8 mouse cellular contexts compared by ENCODE assay signal in the genomic region with DNA sequence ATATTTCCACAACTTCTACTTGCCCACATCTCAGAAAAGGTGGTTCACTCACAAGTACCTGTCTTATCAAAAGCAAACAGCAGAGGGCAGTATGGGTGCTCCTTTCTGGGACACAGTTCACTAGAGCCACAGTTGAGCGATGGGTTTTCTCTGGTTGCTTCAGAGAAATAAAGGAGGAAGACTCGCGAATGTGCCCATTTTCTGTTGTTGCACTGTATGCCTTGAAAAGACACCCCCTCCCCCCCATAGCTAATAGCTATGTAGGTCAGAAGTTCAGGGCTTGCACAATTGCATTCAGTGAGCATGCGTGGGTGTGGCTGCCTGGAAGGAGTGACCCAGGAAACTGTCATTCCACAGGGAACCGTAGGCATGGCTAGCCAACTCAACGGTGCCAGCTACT. TPM values are rescaled to one million over a fixed set of nuclear protein-coding genes. Genes with fewer than 3 reads are reported as not detected.
DNase-seq lines count a peak whose midpoint lies in the region; ATAC-seq and TF ChIP-seq lines count a peak whose summit lies in the region.

No protein-coding gene starts in this region.

- no peak overlapping the region for H3K4me3 ChIP-seq in ES-Bruce4 (ENCODE audit: low read depth, low read length)
- no peak overlapping the region for H3K4me3 ChIP-seq in forebrain, embryonic 14.5 days (ENCODE audit: low read depth, low read length)
- no peak overlapping the region for H3K4me3 ChIP-seq in liver, postnatal 0 days (ENCODE audit: low read depth, low read length)
- H3K4me3 ChIP-seq in neural tube, embryonic 14.5 days (ENCODE audit: low read depth, low read length), result no peak overlapping the region

- ATAC-seq in forebrain, embryonic 14.5 days, result peak; percentile 77
- ATAC-seq in liver, postnatal 0 days, result peak; percentile 95
- ATAC-seq in neural tube, embryonic 14.5 days (ENCODE audit: low read depth), result peak; percentile 79

- H3K4me1 ChIP-seq in ES-Bruce4 (ENCODE audit: control insufficient read depth, insufficient read depth, low read length), result no peaks in the 10 kb centered on the region
- H3K4me1 ChIP-seq in forebrain, embryonic 14.5 days (ENCODE audit: control insufficient read depth, insufficient read depth, low read length), result 0 out of 2 replicates have a peak, but pooled peaks cover 4% of the 10 kb centered on the region
- H3K4me1 ChIP-seq in liver, postnatal 0 days (ENCODE audit: insufficient read depth), result peaks cover 15% of the 10 kb centered on the region
- no peaks in the 10 kb centered on the region for H3K4me1 ChIP-seq in neural tube, embryonic 14.5 days (ENCODE audit: control insufficient read depth, insufficient read depth, low read length)

- no peaks in the 10 kb centered on the region for H3K27me3 ChIP-seq in ES-Bruce4 (ENCODE audit: control insufficient read depth, insufficient read depth, low read length, poor library complexity, severe bottlenecking)
- H3K27me3 ChIP-seq in forebrain, embryonic 14.5 days (replicated peaks; ENCODE audit: control insufficient read depth, insufficient read depth, low read length), result no peaks in the 10 kb centered on the region
- no peaks in the 10 kb centered on the region for H3K27me3 ChIP-seq in liver, postnatal 0 days (ENCODE audit: insufficient read depth, low read length)
- H3K27me3 ChIP-seq in neural tube, embryonic 14.5 days (ENCODE audit: control insufficient read depth, insufficient read depth, low read length), result no peaks in the 10 kb centered on the region

- TF ChIP-seq CTCF in ES-Bruce4 (IDR thresholded peaks at IDR 0.05; ENCODE audit: low read depth, low read length), result peak; percentile 15
- peak; percentile 90 for TF ChIP-seq CTCF in liver, postnatal 0 days (IDR thresholded peaks at IDR 0.05; ENCODE audit: low read depth)

- H3K4me2 ChIP-seq in forebrain, embryonic 14.5 days (ENCODE audit: low read length), result no peak overlapping the region
- peak overlapping the region; percentile 42 for H3K4me2 ChIP-seq in liver, postnatal 0 days (ENCODE audit: low read depth, low read length)
- H3K4me2 ChIP-seq in neural tube, embryonic 14.5 days (ENCODE audit: low read depth, low read length), result peak overlapping the region; percentile 14; the same call in 1 of the 2 replicates

- TF ChIP-seq POLR2A in ES-Bruce4 (IDR thresholded peaks at IDR 0.05; ENCODE audit: insufficient read depth, low read length), result no peak

- 30% methylated on average over 6 of the region's 6 CpGs for WGBS in forebrain, embryonic 14.5 days
- 3% methylated on average over 6 of the region's 6 CpGs for WGBS in large intestine, adult 2 months
- WGBS in liver, postnatal 0 days (ENCODE audit: insufficient replicate concordance), result 10% methylated on average over 6 of the region's 6 CpGs
- WGBS in neural tube, embryonic 14.5 days, result 14% methylated on average over 6 of the region's 6 CpGs

- TF ChIP-seq EP300 in ES-Bruce4 (IDR thresholded peaks at IDR 0.05; ENCODE audit: insufficient read depth, low read depth, low read length), result no peak
- TF ChIP-seq EP300 in liver, postnatal 0 days (IDR thresholded peaks at IDR 0.05; ENCODE audit: low read depth), result peak; percentile 54; the same call in 1 of the 2 replicates

- no peak overlapping the region for H3K9ac ChIP-seq in ES-Bruce4 (ENCODE audit: low read depth, poor library complexity, severe bottlenecking)
- H3K9ac ChIP-seq in forebrain, embryonic 14.5 days (ENCODE audit: low read length), result no peak overlapping the region
- no peak overlapping the region for H3K9ac ChIP-seq in liver, postnatal 0 days (replicated peaks)
- no peak overlapping the region for H3K9ac ChIP-seq in neural tube, embryonic 14.5 days (replicated peaks; ENCODE audit: low read depth, low read length)

- no peaks in the 10 kb centered on the region for H3K36me3 ChIP-seq in ES-Bruce4 (ENCODE audit: control insufficient read depth, insufficient read depth, low read length, poor library complexity, severe bottlenecking)
- H3K36me3 ChIP-seq in forebrain, embryonic 14.5 days (ENCODE audit: control insufficient read depth, insufficient read depth, low read length), result no peaks in the 10 kb centered on the region
- no peaks in the 10 kb centered on the region for H3K36me3 ChIP-seq in liver, postnatal 0 days (replicated peaks; ENCODE audit: insufficient read depth, low read length)
- H3K36me3 ChIP-seq in neural tube, embryonic 14.5 days (ENCODE audit: control insufficient read depth, insufficient read depth, low read length), result no peaks in the 10 kb centered on the region

- peak; percentile 66 for DNase-seq in cerebellum, adult 11 months
- peak; percentile 91 for DNase-seq in forebrain, embryonic 14.5 days (ENCODE audit: low spot score)
- DNase-seq in heart, postnatal 14 days, result peak; percentile 67 to 89
- peak; percentile 72 for DNase-seq in large intestine, adult 2 months (ENCODE audit: low read depth, low spot score)
- peak; percentile 66 for DNase-seq in liver, postnatal 0 days
- peak; percentile 79 for DNase-seq in testis, postnatal 10 days (ENCODE audit: low spot score)

- H3K9me3 ChIP-seq in ES-Bruce4 (replicated peaks; ENCODE audit: control insufficient read depth, insufficient read depth, low read length, poor library complexity, severe bottlenecking), result no peaks in the 10 kb centered on the region
- H3K9me3 ChIP-seq in forebrain, embryonic 14.5 days (replicated peaks; ENCODE audit: control insufficient read depth, low read length), result no peaks in the 10 kb centered on the region
- no peaks in the 10 kb centered on the region for H3K9me3 ChIP-seq in liver, postnatal 0 days (ENCODE audit: low read length)
- H3K9me3 ChIP-seq in neural tube, embryonic 14.5 days (ENCODE audit: control insufficient read depth, low read length), result no peaks in the 10 kb centered on the region

- intact Hi-C loops in heart, postnatal 14 days (cut with DNase I), result loop anchor here (5.0 to 10.0 kb wide), 3 partner anchors 58 to 208 kb away; a partner anchor contains a TSS

- H3K27ac ChIP-seq in ES-Bruce4 (ENCODE audit: insufficient read depth, low read length), result no peak overlapping the region
- H3K27ac ChIP-seq in forebrain, embryonic 14.5 days (ENCODE audit: low read depth, low read length), result no peak overlapping the region
- peak overlapping the region; percentile 68 for H3K27ac ChIP-seq in liver, postnatal 0 days (ENCODE audit: low read depth)
- no peak overlapping the region for H3K27ac ChIP-seq in neural tube, embryonic 14.5 days (ENCODE audit: low read depth, low read length)

RNA-seq across cellular contexts. Expression of a gene that starts 55.5 kb away (rescaled TPM):
- polyA plus RNA-seq in ES-Bruce4 (2011; ENCODE audit: insufficient read depth, insufficient read length, low read depth, missing spikeins), result 82.8 and 89.9 TPM in 2 replicates
- polyA plus RNA-seq in forebrain, embryonic 14.5 days (2014; fragmentation: Nextera tagmentation; extraction: Ambion mirVana), result 12.1 and 13.0 TPM in 2 replicates
- total RNA-seq in heart, postnatal 14 days (2021), result 10 to 100 TPM; 43.0 to 47.2 TPM
- polyA plus RNA-seq in large intestine, adult 2 months (2012; rRNA removed), result 41.9 and 76.7 TPM in 2 replicates
- 10.7 and 11.6 TPM in 2 replicates for polyA plus RNA-seq in liver, postnatal 0 days (2015; fragmentation: Nextera tagmentation; extraction: Ambion mirVana)
- 14.2 and 17.0 TPM in 2 replicates for polyA plus RNA-seq in neural tube, embryonic 14.5 days (2014; fragmentation: Nextera tagmentation; extraction: Ambion mirVana)
